Mouse (Mus musculus): ENCODE data around the gene Spast.
A peak's percentile ranks its signal among the peaks of the same experiment; 100 is the strongest.

Spast gene

GRCm38 (mm10) chr17:74424401-74425005 lies 85.7 kb downstream of the Spast start:
- peak; percentile 16 for DNase-seq (ENCODE audit: low read depth, low spot score)

- DNase-seq (ENCODE audit: low read depth, low spot score) = no peak
Measured at GRCm38 (mm10) chr17:74430074-74430473, 91.3 kb downstream of the Spast start.

- no peak for DNase-seq (ENCODE audit: low read depth, low spot score)
Measured at GRCm38 (mm10) chr17:74431481-74431880, 92.7 kb downstream of the Spast start.

- DNase-seq (ENCODE audit: low read depth, low spot score) = no peak
Measured at GRCm38 (mm10) chr17:74432631-74433030, 93.8 kb downstream of the Spast start.

- DNase-seq (ENCODE audit: low read depth, low spot score) = no peak
Measured at GRCm38 (mm10) chr17:74437762-74438161, 99.0 kb downstream of the Spast start.

- DNase-seq (ENCODE audit: low read depth, low spot score) = no peak
Measured at GRCm38 (mm10) chr17:74440486-74440885, 101.7 kb downstream of the Spast start.
